Mouse (Mus musculus): ENCODE data around the gene Mgmt. TPM values are rescaled to one million over a fixed set of nuclear protein-coding genes. Genes with fewer than 3 reads are reported as not detected.

The Mgmt gene
- polyA plus RNA-seq, 1 experiment from 2014 or later: 5.8 TPM

DNA sequence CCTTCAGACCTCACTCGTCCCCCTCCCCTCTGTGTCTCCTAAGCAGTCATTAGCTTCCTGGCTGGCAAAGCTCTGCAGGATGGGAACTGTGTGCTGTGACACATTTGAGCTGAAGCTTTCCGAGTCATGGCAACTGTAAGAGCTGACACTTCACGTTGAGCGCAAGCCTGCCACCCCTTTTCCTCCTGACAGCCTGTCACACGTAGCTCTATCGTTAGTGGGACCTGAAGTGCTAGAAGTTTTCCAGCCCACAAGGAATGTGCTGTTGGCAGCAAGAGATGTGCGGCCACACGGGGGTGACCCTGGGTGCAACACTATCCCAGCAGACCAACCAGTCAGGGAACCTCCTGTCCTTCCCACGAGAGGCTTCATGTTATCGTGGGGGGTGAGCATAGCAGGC lies 51.3 kb downstream of the Mgmt start:
- no peak for ATAC-seq (ENCODE audit: low FRiP score, low TSS enrichment)
- H3K27me3 ChIP-seq (ENCODE audit: control insufficient read depth, insufficient read depth, low read length): no peaks in the 10 kb centered on the region
- H3K9me3 ChIP-seq (ENCODE audit: control insufficient read depth, low read length): no peaks in the 10 kb centered on the region
- H3K9ac ChIP-seq (ENCODE audit: low read depth, low read length): no peak overlapping the region
- WGBS: 42% methylated on average over 10 of the region's 10 CpGs
- no peak overlapping the region for H3K27ac ChIP-seq (ENCODE audit: low read depth, low read length)
- no peaks in the 10 kb centered on the region for H3K4me1 ChIP-seq (ENCODE audit: control insufficient read depth, insufficient read depth, low read length)
- H3K36me3 ChIP-seq (ENCODE audit: control insufficient read depth, insufficient read depth, low read length): no peaks in the 10 kb centered on the region
- H3K4me2 ChIP-seq (replicated peaks; ENCODE audit: low read depth, low read length): no peak overlapping the region
- H3K4me3 ChIP-seq (ENCODE audit: low read length): no peak overlapping the region

DNA sequence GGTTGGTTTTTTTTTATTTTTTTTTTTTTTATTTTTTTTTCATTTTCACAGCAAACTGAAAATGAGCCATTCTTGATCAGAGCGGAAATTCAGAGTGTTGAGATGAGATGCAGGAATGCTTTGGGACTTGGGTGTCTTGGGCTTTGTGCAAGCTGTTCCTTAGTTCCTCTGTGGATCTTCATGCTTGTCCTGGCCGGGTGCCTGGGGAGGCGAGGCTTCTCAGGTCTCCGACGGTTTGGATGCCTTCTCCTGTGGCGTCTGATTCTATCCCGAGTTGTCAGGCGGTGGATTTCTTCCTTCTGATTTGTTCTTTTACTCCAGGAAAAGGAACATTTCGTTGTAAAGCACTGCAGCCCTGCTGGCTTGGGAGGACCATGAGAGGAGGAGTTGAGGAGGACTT lies 51.7 kb downstream of the Mgmt start:
- Histone ChIP-seq H3K36me3 (ENCODE audit: control insufficient read depth, insufficient read depth, low read length) (no peaks in the 10 kb centered on the region), H3K4me2 (replicated peaks; ENCODE audit: low read depth, low read length) (no peak overlapping the region), H3K27me3 (ENCODE audit: control insufficient read depth, insufficient read depth, low read length) (no peaks in the 10 kb centered on the region), H3K9ac (ENCODE audit: low read depth, low read length) (no peak overlapping the region), H3K9me3 (ENCODE audit: control insufficient read depth, low read length) (no peaks in the 10 kb centered on the region), H3K4me1 (ENCODE audit: control insufficient read depth, insufficient read depth, low read length) (no peaks in the 10 kb centered on the region), H3K4me3 (ENCODE audit: low read length) (no peak overlapping the region), H3K27ac (ENCODE audit: low read depth, low read length) (no peak overlapping the region)
- no peak for ATAC-seq (ENCODE audit: low FRiP score, low TSS enrichment)
- WGBS: 73% methylated on average over 9 of the region's 9 CpGs

DNA sequence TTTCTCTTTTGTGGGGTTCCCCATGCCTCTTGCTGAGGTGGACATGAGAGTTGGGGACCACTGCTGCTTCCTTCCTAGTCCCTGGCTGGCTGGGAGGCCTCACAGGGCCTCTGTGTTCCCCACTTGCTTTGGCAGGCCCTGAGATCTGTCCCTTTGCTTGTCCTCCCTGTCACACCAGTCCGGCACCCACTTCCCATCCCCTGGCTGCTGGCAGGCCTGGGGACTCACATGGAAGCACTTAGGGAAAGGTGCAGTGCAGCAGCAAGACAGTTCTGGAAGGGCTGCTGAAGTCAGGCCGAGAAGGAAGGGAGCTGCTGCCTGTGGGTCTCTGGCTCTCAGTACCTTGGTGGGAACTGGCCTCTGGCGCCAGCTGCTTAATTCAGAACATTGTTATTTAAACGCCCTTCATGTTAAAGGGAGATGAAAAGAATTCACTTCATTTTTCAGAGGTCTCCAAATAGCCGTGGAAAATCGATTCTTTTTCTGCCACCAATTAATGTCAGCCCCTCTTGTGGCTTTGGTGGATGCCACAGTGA lies 53.9 kb downstream of the Mgmt start:
- no peak for ATAC-seq (ENCODE audit: low FRiP score, low TSS enrichment)
- Histone ChIP-seq H3K36me3 (ENCODE audit: control insufficient read depth, insufficient read depth, low read length) (no peaks in the 10 kb centered on the region), H3K4me1 (ENCODE audit: control insufficient read depth, insufficient read depth, low read length) (peaks cover 11% of the 10 kb centered on the region; the same call in 1 of the 2 replicates), H3K4me2 (replicated peaks; ENCODE audit: low read depth, low read length) (no peak overlapping the region), H3K9ac (ENCODE audit: low read depth, low read length) (no peak overlapping the region), H3K4me3 (ENCODE audit: low read length) (no peak overlapping the region), H3K27me3 (ENCODE audit: control insufficient read depth, insufficient read depth, low read length) (no peaks in the 10 kb centered on the region), H3K27ac (ENCODE audit: low read depth, low read length) (no peak overlapping the region), H3K9me3 (ENCODE audit: control insufficient read depth, low read length) (no peaks in the 10 kb centered on the region)
- 85% methylated on average over 6 of the region's 6 CpGs for WGBS

DNA sequence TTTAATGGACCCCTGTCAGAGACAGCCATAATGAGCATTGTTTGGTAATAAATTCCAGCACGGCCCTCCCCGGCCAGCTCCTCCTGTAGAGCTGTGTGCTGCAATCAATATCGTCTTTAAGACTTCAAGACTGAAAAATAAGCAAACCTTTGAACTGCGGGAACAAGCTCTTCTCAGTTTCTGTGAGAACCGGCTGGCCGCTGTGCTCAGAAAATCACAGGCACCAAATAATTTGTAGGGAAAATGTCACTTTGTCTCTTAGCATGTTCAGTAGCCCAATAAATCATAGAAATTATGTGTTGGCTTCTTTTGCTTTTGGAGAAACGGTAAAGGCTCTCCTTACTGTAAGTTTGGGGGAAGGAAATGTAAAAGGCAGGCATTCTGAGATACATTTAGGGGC lies 58.2 kb downstream of the Mgmt start:
- H3K36me3 ChIP-seq (ENCODE audit: control insufficient read depth, insufficient read depth, low read length): no peaks in the 10 kb centered on the region
- H3K4me2 ChIP-seq (replicated peaks; ENCODE audit: low read depth, low read length): no peak overlapping the region
- no peak overlapping the region for H3K4me3 ChIP-seq (ENCODE audit: low read length)
- no peaks in the 10 kb centered on the region for H3K27me3 ChIP-seq (ENCODE audit: control insufficient read depth, insufficient read depth, low read length)
- H3K4me1 ChIP-seq (ENCODE audit: control insufficient read depth, insufficient read depth, low read length): peaks cover 11% of the 10 kb centered on the region; the same call in 1 of the 2 replicates
- H3K9ac ChIP-seq (ENCODE audit: low read depth, low read length): no peak overlapping the region
- 0 out of 2 replicates have a peak overlapping the region, but pooled peaks have one; percentile 30 for H3K27ac ChIP-seq (ENCODE audit: low read depth, low read length)
- peak; percentile 47; the same call in 1 of the 2 replicates for ATAC-seq (ENCODE audit: low FRiP score, low TSS enrichment)
- H3K9me3 ChIP-seq (ENCODE audit: control insufficient read depth, low read length): no peaks in the 10 kb centered on the region
- 17% methylated on average over 7 of the region's 7 CpGs for WGBS

DNA sequence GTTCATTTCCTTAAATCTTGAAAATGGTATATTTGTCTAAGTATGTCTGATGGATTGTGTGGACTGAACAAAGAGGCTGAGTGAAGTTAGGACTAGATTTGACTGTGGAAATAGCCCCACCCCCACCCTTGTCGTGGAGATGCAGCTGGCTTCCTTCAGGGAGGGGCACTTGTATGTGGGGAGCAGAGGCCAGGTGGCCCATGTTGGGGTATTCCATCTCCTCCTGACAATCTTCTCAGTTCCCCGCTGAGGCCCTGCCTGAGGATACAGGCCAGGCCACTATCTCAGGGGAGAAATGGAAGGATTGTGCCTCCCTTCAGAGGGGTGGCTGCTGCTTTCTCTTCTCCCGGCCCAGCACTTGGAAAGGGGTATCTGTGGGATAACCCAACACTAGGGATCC lies 58.8 kb downstream of the Mgmt start:
- no peak overlapping the region; the same call in 1 of the 2 replicates for H3K27ac ChIP-seq (ENCODE audit: low read depth, low read length)
- peaks cover 11% of the 10 kb centered on the region; the same call in 1 of the 2 replicates for H3K4me1 ChIP-seq (ENCODE audit: control insufficient read depth, insufficient read depth, low read length)
- no peak overlapping the region for H3K4me2 ChIP-seq (replicated peaks; ENCODE audit: low read depth, low read length)
- H3K9ac ChIP-seq (ENCODE audit: low read depth, low read length): no peak overlapping the region
- WGBS: 34% methylated on average over 3 of the region's 3 CpGs
- peak; percentile 37; the same call in 1 of the 2 replicates for ATAC-seq (ENCODE audit: low FRiP score, low TSS enrichment)
- no peaks in the 10 kb centered on the region for H3K27me3 ChIP-seq (ENCODE audit: control insufficient read depth, insufficient read depth, low read length)
- no peaks in the 10 kb centered on the region for H3K9me3 ChIP-seq (ENCODE audit: control insufficient read depth, low read length)
- H3K36me3 ChIP-seq (ENCODE audit: control insufficient read depth, insufficient read depth, low read length): no peaks in the 10 kb centered on the region
- H3K4me3 ChIP-seq (ENCODE audit: low read length): no peak overlapping the region

DNA sequence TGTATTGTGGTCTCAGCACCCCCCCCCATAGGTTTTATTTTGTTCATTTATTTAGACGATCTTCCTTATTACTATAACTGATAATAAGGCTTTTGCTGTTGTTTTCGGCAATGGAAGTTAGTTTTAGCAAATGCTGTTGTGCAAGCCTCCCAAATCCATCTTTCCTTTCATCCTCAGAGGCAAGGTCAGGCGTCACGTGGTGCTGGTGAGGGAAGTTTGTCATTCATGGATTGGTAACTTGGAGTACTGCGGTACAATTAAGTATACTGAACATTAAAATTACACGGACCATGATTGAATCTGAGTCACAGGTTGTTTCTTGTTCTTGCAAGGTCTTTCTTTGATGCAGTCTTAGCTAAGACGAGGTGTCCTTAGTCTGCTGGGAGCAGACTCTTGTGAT lies 77.9 kb downstream of the Mgmt start:
- Histone ChIP-seq H3K36me3 (ENCODE audit: control insufficient read depth, insufficient read depth, low read length) (no peaks in the 10 kb centered on the region), H3K27me3 (ENCODE audit: control insufficient read depth, insufficient read depth, low read length) (no peaks in the 10 kb centered on the region), H3K4me2 (replicated peaks; ENCODE audit: low read depth, low read length) (no peak overlapping the region), H3K9ac (ENCODE audit: low read depth, low read length) (no peak overlapping the region), H3K4me1 (ENCODE audit: control insufficient read depth, insufficient read depth, low read length) (no peaks in the 10 kb centered on the region), H3K4me3 (ENCODE audit: low read length) (no peak overlapping the region), H3K9me3 (ENCODE audit: control insufficient read depth, low read length) (no peaks in the 10 kb centered on the region), H3K27ac (ENCODE audit: low read depth, low read length) (no peak overlapping the region)
- WGBS: 91% methylated on average over 7 of the region's 7 CpGs
- ATAC-seq (ENCODE audit: low FRiP score, low TSS enrichment): no peak

DNA sequence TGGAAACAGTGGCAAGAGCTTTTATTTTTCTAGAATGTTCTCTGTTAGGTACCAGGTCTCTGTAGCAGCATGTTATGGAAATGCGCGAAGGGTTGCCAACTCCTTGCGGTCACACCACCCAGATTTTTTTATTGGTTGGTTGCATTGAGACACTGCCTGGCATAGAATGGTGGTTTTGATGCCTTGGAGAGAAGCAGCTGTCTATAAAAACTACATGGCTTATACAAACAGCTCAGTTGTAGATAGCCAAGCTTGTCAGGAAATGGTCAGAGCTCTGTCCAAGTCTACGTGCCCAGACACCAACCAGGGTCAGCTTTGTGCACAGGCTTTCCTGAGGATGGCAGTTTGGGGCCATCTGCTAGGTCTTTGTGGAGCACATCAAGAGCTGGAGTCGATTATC lies 80.6 kb downstream of the Mgmt start:
- ATAC-seq (ENCODE audit: low FRiP score, low TSS enrichment): no peak
- Histone ChIP-seq H3K27ac (ENCODE audit: low read depth, low read length) (no peak overlapping the region), H3K4me2 (replicated peaks; ENCODE audit: low read depth, low read length) (no peak overlapping the region), H3K4me1 (ENCODE audit: control insufficient read depth, insufficient read depth, low read length) (no peaks in the 10 kb centered on the region), H3K4me3 (ENCODE audit: low read length) (no peak overlapping the region), H3K9me3 (ENCODE audit: control insufficient read depth, low read length) (no peaks in the 10 kb centered on the region), H3K27me3 (ENCODE audit: control insufficient read depth, insufficient read depth, low read length) (no peaks in the 10 kb centered on the region), H3K36me3 (ENCODE audit: control insufficient read depth, insufficient read depth, low read length) (no peaks in the 10 kb centered on the region), H3K9ac (ENCODE audit: low read depth, low read length) (no peak overlapping the region)
- 93% methylated on average over 5 of the region's 5 CpGs for WGBS

DNA sequence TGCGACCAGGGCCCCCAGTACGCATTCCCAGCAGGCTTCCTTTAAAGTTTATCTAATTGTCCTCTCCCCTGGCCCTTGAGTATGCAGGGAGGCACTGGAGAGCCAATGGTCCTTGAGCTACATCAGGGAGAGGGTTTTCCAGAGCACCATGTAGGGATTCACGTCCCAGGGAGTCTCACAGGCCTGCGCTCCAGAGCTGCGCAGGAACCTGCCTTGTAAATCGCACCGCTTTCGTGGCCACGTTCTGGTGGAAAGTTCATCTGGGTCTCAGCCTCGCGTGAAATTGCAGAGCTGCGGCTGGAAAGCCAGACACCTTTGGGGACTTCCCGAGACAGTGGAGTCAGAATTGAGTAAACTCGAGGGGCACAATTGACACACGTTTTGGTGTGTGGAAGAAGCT lies 103.0 kb downstream of the Mgmt start:
- Histone ChIP-seq H3K4me2 (replicated peaks; ENCODE audit: low read depth, low read length) (no peak overlapping the region), H3K4me3 (ENCODE audit: low read length) (no peak overlapping the region), H3K9ac (ENCODE audit: low read depth, low read length) (no peak overlapping the region), H3K9me3 (ENCODE audit: control insufficient read depth, low read length) (no peaks in the 10 kb centered on the region), H3K27ac (ENCODE audit: low read depth, low read length) (no peak overlapping the region), H3K4me1 (ENCODE audit: control insufficient read depth, insufficient read depth, low read length) (peaks cover 11% of the 10 kb centered on the region), H3K36me3 (ENCODE audit: control insufficient read depth, insufficient read depth, low read length) (no peaks in the 10 kb centered on the region), H3K27me3 (ENCODE audit: control insufficient read depth, insufficient read depth, low read length) (0 out of 2 replicates have a peak, but pooled peaks cover 2% of the 10 kb centered on the region)
- WGBS: 87% methylated on average over 15 of the region's 15 CpGs
- ATAC-seq (ENCODE audit: low FRiP score, low TSS enrichment): no peak

DNA sequence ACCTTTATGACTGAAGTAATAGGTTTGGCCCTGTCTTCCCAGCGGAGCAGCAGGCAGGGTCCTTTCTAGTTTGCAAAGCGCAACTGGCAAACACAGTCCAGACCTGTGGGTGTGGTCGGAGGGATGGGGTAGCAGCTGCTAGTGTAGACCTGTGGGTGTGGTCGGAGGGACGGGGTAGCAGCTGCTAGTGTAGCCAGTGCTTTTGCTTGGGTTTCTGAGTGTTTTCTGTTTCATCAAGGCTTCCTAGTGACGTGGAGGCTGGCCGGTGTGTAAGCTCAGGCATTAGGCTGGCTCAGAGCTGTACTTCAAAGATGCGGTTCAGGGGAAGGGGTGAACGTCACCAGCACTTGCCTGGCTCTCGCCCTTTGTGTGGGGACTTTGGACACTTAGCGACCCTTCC lies 106.3 kb downstream of the Mgmt start:
- Histone ChIP-seq H3K4me2 (replicated peaks; ENCODE audit: low read depth, low read length) (no peak overlapping the region; the same call in 1 of the 2 replicates), H3K4me3 (ENCODE audit: low read length) (no peak overlapping the region), H3K36me3 (ENCODE audit: control insufficient read depth, insufficient read depth, low read length) (no peaks in the 10 kb centered on the region), H3K4me1 (ENCODE audit: control insufficient read depth, insufficient read depth, low read length) (peaks cover 11% of the 10 kb centered on the region), H3K27me3 (ENCODE audit: control insufficient read depth, insufficient read depth, low read length) (0 out of 2 replicates have a peak, but pooled peaks cover 2% of the 10 kb centered on the region), H3K27ac (ENCODE audit: low read depth, low read length) (no peak overlapping the region), H3K9ac (ENCODE audit: low read depth, low read length) (no peak overlapping the region), H3K9me3 (ENCODE audit: control insufficient read depth, low read length) (no peaks in the 10 kb centered on the region)
- 56% methylated on average over 11 of the region's 11 CpGs for WGBS
- peak; percentile 48; the same call in 1 of the 2 replicates for ATAC-seq (ENCODE audit: low FRiP score, low TSS enrichment)

Measured in kidney, embryonic 14.5 days (tissue).